Mouse (Mus musculus) adipocyte (in vitro differentiated cells): ENCODE data around the gene Parp11.

ENCODE experiments used
- DNase-seq: peaks from one replicate; pipeline ENCODE4 v3.0.0-alpha.2; 2016; ENCODE audit warnings: low spot score

Gene Parp11

DNA sequence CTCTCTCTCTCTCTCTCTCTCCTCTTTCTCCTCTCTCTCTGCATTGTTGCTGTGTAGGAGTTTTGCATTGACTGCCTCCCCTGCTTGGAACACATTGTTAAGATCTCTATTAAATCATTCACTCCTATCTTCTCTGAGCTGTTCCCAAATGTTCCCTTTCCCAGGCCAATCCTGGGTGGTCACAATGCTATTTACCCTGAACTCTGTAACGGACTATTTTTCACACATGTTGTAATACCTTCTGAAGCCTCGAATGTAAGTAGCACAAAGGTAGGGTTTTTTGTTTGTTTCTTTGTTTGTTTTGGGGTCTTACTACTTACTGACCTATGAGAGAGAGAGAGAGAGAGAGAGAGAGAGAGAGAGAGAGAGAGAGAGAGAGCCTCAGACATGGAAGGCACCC, 2.2 kb downstream of the Parp11 start:
- peak; percentile 54 for DNase-seq

DNA sequence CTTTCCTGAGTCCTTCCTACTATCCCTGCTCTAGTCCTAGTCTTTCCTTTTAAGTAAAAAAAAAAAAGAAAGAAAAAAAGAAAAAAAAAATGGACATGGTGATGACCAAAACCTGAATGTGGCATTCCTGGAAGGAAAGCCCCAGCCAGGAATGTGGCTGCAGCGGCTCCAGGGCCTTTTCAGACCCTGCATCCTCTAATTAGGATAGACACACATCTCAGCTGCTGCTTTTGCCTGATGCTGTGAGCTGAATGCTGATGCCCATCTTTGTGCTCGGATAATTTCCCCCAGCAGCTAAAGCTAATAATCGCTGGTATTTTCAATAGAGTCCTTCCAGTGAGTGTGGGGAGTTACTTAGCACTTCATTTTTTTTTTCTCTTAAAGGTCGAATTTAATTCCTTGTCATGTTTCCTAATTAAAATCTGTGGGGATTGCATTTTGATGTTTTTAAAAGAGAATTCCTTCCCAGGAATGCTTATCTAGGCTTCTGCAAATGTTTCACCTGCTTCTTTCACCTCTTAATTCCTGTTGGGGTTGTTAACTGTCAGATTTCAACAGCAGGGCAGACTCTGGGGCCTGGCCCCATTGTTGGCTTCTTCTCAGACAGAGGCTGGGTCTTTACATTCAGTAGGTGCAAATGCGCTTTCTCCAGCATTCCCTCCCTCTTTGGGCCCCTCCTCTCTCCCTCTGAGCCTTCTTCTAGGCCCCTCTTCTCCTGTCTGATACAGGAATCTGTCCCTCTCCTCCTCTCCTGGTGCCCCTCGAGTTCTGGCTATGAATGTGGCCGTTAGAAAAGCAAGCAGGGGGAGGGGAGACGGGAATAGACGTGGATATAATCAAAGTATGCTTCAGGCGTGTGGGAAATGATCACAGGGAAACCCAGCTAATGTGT, 3.1 kb downstream of the Parp11 start:
- DNase-seq = no peak

DNA sequence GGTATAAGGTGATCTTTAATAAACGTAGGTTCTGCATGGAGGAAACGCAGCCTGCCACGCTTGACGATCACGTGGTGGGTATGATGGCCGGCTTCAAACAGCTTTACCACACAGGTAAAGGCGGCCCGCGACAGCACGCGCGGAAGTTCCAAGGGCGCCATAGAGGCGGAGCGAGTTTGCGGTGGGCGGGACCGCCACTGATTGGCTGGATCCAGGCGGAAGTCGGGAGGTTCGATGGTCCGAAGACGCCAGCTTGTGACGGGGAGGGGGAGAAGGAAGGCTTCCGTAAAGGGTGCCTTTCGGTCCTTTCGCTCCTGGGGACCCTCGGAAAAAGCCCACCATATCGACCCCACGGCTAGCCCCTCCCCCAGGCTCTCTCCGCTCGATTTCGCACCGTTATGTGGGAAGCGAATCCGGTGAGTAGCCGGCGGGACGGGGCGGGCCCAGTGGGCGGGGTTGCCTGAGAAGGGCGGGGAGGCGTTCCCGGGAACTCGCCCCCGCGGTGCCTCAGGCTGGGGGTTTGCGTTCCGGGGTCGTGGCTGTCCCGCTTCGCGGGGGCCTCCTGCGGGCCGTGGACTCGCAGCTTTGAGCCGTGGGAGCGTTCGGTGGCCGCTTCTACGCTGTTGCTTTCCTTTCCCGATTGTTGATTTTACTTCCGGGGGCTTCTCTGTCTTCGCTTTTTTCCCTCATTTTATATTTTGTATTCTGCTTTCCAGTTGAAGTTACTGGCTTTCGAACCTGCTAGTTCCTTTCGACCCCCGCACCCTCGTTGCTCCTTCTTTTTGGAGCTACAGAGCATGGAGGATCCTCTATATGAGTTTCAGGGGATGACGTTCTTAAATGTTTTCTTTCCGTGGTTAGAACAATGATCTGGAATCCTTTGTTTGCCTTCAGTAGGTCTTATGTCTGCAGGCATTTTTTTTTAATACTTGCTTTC, 7.0 kb downstream of the Parp11 start:
- DNase-seq = peak; percentile 95

DNA sequence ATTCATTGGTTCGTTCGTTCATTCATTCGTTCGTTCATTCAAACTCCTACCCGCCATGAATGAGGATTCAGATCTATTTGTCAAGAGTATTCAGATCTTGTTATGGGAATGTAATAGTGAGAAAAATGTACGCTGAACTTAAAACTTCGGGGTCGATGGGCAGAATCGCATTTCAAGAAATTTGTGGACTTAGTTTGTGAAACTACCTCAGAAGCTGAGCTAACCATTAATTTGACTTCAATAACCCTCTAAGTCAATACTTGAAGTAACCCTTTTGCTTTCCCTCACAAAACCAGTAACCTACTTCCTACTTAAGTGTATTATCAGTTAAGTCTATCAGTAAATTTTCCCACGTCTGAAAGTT, 7.7 kb downstream of the Parp11 start:
- DNase-seq = no peak

DNA sequence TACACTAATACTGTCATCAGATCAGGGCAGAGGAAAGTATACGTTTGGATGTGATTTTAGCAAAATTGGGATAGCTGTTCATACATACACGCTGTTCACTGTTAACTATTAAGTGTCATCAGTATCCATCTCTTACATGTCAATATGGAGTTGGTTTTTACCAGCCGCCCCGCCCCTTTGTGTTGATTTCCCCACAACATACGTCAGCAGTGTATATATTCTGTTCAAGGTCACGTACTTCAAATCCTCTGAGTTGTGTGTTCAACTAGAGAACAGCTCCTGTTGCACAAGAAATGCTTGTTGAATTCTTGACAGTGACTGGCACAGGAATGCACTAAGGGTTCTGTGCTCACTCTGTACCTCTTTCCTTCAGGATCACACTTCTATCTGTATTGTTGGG, 8.2 kb downstream of the Parp11 start:
- DNase-seq = no peak

DNA sequence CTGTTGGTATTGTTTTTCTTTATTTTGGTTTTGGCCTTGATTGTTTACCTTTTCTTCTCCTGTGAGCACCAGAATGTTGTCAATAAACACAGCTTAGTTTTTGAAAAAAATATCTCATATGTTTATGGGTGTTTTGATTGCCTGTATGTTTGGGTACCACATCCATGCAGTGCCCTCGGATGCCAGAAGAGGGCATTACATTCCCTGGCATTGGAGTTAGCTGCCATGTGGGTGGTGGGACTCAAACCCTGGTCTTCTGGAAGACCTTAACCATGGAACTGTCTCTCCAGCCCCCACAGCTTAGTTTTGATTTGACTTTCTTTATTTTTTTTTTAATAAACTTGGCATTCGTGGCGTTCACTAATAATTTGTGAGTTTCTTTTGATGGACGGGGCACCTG, 8.8 kb downstream of the Parp11 start:
- DNase-seq = no peak

DNA sequence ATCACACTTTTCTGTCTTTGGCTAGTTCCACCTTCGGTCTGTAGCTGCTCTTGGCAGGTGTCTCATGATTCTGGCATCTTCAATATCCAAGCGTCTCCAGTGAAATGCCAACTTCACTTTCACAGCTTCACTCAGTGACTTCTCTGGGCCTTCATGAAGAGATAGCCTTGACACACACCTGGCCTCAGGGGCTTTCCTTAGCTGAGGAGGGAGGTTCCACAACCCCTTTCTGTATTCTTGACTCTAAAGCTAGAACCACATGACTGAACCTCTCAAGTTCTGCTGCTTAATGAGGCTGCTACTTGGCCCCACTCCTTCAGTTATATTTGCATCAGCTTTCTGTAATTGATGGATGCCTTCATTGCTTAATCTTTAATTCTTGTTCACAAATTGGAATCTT, 10.1 kb downstream of the Parp11 start:
- no peak for DNase-seq

DNA sequence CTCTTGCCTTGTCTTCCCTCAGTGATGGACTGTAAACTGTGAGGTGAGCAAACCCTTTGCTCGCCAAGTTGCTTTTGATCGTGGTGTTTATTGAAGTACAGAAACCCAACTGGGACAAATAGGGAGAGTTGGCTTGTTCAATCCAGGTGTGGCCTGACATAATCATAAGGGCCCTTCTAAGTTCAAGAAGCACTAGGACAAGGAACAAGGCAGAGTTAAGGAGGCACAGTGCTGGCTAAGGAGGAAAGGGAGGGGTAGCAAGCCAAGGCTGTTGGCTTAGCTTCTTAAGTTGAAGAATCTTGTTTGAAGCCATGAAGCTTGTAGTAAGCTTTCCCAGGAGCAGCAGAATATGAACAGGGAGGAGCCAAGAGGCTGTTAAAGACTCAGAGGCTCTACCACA, 13.1 kb downstream of the Parp11 start:
- no peak for DNase-seq

DNA sequence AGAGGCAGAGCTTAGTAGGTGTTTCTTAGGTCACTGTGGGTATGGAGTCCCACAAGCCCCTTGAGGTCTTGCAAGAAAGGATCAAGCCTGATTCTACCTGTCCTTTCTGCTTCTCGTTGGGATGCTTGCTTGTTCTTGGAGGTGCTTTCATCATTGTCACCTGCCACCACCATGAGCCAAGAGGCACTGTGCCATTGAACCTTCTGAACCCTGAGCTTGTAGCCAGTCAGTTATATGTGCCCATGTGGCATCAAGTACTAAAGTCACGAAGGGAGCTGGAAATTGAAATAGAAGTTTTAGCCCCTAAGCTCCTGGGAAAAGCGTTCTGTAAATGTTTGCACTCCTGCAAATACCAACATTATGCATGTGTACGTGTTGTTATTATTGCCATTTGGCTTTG, 14.9 kb downstream of the Parp11 start:
- no peak for DNase-seq

DNA sequence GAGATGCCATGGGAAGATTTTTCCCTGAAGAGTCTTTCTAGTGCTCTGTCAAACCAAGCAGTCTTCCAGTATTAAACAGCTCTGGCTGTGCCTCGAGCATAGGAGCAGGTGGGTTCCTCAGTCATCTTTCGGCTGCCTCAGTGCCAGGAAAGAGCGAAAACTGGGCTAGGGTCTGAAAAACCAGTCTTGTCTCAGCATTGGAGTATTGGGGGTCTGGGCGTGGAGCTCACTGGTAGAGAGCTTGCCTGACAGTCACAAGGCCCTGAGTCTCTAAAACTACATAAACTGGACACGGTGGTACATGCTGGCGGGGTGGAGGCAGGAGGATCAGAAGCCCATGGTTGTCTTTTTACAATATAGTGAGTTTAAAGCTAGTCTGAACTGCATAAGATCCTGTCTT, 15.6 kb downstream of the Parp11 start:
- no peak for DNase-seq

DNA sequence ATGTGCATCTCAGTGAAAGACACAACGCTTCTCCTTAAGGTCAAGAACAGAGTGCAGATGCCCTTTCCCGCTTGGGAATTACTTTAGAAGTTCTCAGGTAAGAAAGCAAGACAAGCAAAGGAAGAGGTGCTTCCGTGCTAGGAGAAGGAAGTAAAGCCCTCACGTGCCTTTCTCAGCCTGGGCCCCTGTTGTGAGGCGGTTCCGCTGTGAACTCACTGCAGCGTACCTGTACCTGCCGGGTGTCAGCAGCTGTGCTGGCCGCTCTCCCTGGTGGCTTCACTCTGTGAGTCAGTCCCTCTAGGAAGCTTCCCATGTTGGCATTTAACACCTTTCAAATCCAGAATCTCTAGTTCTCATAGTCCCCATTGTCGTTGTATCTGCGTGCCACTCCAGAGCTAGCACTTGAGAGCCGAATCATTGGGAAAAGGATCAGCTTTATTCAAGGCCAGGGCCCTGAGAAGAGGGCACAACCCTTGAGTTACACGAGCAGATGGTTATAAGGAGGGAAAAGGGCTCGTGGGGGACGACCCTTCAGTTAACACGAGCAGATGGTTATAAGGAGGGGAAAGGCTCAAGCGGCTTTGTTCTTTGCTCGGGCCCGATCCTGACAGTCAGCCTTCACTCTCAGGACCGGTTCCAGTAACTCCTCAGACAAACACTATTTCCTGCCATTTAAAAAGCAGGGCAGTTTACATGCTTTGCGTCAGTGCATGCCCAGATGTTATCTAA, 16.8 kb downstream of the Parp11 start:
- no peak for DNase-seq

DNA sequence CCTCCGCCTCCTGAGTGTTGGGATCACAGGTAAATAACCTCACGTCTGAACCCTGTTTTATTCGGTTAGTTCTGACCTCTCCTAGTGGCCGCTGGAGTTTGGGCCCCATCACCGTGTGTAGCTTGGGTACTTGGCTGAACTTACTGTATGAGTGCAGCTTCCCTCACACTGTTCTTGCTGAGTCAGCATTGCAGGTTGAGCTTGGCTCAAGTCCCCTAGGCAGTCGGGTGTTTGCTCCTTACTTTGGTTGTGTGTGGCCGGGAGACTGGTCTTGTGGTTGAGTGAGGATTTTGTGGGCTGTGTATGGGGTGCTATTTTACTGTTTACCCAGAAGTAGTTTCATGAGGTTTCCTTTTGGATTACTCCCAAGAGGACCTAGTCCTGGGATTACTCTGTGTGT, 17.9 kb downstream of the Parp11 start:
- DNase-seq = no peak

DNA sequence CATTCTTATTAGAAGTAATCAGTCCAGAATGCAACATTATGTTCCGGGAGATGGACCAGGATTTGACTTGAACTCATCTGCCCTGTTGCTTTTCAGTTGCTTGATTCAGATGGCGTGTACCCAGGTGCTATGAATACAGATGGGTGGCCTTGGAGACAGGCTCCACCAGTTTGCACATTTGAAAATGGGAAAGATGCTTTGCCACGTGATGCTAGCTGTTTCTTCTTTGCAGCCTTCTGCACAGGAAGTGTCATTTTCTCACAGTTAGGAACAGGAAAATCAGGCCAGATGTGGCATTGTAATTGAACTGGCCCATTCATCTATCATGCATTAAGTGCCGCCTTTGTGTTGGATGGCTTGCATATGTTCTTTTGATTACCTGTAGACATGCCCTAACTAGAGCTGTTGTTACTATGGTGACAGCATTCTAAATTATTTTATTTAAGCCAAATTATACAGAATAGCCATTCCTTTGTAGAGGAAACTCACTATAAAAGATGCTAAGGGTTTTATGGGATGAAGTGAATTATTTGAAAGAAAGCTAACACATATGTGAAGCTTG, 20.2 kb downstream of the Parp11 start:
- no peak for DNase-seq

DNA sequence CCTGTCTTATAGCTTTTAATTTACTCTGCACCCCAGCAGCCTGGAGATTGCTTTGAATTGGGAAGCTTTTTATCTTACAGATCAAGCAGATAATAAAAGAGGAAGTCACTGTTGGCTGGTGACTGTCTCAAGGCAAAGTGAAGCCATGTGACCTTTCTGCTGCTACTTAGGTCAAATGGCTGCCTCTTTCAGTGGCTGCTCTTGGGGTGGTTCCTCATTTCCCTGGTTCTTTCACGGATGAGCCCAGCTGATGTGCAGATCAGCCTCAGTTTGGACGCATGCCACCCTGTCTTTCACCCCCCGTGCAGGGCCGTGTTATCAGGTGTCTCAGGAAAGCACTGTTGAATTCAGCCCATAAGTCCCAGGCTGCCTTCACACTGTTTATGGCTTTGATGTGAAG, 25.4 kb downstream of the Parp11 start:
- no peak for DNase-seq

DNA sequence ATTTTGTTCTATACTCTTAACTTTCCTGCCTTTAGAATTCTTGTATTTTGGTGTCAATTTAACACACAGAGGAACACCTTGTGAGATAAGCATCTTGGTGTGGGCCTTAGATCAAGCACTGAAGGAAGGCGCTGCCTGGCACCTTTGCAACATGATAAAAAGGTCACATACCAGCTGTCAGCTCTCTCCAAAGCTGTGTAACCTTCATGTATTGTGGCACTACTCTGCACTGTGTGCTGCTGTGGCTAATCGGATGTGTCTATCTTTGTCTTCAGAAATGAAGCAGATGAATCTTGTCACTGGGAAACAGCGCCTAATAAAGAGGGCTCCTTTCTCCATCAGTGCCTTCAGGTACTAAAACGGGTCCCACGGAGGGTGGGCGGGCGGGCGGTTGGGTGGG, 27.3 kb downstream of the Parp11 start:
- no peak for DNase-seq

DNA sequence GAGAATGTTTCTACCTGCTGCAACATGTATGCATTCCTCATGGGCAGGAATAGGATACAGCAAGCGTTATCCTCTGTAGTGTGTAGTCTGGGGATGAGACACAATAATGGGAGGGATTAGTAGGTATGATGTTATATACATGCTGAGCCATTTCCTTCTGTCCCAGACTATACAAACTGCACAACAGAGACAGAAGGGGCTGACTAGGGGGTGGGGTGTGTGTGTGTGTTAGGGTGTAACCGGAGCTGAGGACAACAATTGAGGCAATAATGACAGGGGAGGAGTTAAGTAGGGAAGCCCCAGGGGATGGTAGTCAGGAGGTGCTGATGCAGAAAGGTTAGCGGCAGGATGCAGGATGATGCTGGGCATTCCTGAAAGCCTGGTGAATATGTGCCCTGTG, 28.6 kb downstream of the Parp11 start:
- DNase-seq = no peak

DNA sequence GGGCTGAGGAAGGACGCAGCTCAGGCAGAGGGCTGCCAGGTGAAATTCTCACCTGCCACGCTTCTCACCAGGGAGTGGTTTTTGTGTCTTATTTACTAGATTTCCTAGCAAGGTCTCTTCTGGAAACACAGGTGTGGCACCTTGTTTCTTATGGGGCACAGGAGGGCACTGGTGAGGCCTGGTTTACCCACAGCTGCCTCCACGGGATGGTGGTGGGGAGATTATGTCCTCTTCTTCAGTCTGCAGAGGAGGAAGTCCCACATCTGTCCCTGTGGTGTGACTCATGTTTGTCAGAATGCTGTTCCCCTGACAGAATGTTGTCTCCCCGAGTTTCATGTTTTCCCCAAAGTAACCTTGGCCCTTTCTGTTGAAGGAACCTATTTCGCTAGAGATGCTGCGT, 44.4 kb downstream of the Parp11 start:
- no peak for DNase-seq

DNA sequence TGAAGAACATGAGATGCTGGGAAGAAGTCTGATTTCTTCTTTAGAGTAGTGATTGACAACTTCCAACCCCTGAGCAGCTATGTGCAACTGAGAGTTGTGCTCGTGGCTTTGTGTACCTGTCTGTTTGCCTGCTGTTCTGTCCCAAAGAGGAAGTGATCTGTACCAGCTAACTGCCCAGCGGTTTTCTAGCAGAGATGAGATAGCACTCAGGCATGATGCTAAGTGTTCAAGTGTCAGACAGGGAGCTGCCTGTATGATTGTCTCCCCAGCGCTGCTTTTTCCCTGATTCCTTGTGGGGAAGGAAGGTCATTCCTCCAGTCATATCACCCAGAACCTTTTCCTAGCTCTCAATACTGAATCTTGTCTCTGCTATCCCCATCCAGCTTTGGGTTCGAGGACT, 45.9 kb downstream of the Parp11 start:
- no peak for DNase-seq

DNA sequence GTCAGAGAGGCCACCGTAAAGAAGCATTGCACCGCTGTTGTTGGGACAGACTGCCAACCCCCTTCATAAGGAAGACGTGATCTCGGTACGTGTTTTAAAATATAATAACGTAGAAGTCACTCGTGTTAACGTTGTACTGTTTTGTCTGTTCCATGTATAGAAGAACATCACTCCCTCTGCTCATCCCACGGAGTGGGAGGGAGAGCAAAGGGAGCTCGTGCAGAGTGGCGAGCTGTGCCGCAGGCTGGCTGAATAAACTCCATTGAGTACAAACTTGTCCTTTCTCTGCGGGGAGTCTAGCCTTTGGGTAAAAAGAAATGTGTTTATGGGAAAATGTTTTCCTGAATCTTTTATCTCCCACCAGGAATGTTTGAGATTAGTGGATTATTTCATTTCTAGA, 47.1 kb downstream of the Parp11 start:
- no peak for DNase-seq

DNA sequence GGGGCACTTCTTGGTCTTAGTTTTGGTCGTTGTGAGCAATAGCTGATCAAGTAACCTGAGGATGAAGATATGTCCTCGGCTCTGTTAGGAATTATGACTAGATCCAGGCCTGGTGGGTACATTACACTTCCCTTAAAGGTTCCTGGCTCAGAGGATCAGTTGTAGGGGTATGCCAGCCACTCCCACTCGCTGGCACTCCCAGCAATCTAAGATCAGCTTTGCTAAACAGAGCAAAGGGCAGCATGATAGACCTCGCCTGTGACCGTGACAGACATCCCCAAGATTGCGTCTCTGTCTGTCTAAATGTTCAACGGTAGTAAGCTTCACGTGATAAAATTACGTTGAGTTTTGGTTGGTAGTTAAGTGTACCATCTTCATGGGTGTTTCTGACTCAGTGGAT, 47.7 kb downstream of the Parp11 start:
- no peak for DNase-seq

DNA sequence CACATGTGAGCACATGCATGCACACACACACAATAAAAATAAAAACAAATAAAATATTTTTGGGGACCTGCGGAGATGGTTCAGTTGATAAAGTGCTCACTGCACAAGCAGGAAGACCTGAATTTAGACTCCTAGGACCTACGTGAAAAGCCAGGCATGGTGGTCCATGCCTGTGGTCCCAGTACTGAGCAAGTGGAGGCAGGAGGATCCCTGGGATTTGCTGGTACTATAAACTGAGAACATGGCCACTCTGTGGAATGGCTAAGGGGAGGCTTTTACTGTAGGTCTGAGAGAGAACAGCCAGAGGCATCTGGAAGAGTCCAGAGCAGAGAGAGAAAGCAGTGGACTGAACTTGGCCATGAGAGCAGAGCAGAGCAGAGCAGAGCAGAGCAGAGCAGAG, 48.6 kb downstream of the Parp11 start:
- no peak for DNase-seq

DNA sequence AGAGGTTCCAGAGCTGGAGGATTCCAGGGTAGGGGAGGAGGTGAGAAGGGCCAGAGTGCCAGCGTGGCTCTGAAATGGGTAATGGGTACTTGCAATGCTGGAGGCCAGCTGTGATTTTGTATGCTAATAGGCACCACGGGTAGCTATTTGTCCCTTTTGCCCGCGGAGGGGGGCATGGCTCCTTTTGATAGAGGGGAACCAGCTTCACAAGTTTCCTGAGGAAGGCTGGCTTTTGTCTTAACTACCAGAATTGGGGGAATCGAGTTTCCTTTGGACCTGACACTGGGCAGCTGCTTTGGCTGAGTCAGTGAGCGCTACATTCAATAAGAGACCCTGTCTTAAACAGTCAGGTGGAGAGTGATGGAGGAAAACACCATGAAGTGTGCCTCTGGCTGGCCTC, 49.2 kb downstream of the Parp11 start:
- DNase-seq = no peak
